Comparison of ENCODE assay signal across 8 mouse cellular contexts in genomic region chr6:84317026-84317425, GRCm38 (mm10).
DNase-seq lines count a peak whose midpoint lies in the region; ATAC-seq and TF ChIP-seq lines count a peak whose summit lies in the region.

No protein-coding gene starts in this region.

- 90% methylated on average over 1 of the region's 1 CpGs for WGBS in kidney, adult 2 months
- 85% methylated on average over 1 of the region's 1 CpGs for WGBS in kidney, embryonic 14.5 days

- ATAC-seq in kidney, embryonic 14.5 days (ENCODE audit: low FRiP score, low TSS enrichment) = no peak
- no peak for ATAC-seq in frontal cortex, adult (ENCODE audit: low TSS enrichment)

- H3K4me3 ChIP-seq in kidney, adult 2 months (ENCODE audit: insufficient read depth, low read depth, low read length) = no peak overlapping the region
- no peak overlapping the region for H3K4me3 ChIP-seq in kidney, embryonic 14.5 days (ENCODE audit: low read length)
- H3K4me3 ChIP-seq in CH12.LX (replicated peaks in 1 of 3; ENCODE audit: low read depth in 2 of 3, low read length in 2 of 3, poor library complexity in 1 of 3) = no peak overlapping the region

- H3K4me2 ChIP-seq in kidney, embryonic 14.5 days (replicated peaks; ENCODE audit: low read depth, low read length) = no peak overlapping the region
- no peak overlapping the region for H3K4me2 ChIP-seq in CH12.LX (ENCODE audit: insufficient read depth, low read depth, poor library complexity, severe bottlenecking)

- peak; percentile 33 for DNase-seq in kidney, adult 2 months
- peak; percentile 20 for DNase-seq in CH12.LX (ENCODE audit: extremely low read depth)
- DNase-seq in adrenal gland, adult 18-20 months (ENCODE audit: low spot score in 2 of 2) = peak; percentile 31
- peak; percentile 26 for DNase-seq in kidney, postnatal 14 days
- DNase-seq in testis, postnatal 14 days (ENCODE audit: low spot score) = no peak
- DNase-seq in gastrocnemius, postnatal 14 days = no peak

- TF ChIP-seq RAD21 in CH12.LX (IDR thresholded peaks at IDR 0.05; ENCODE audit: low read depth, low read length) = peak; percentile 34

- intact Hi-C loops in gastrocnemius, postnatal 14 days (cut with DNase I; ENCODE audit: low total_unique reads) = loop anchor here (5.0 kb wide), 1 partner anchor 220 kb away; no protein-coding TSS in a partner anchor

- no peaks in the 10 kb centered on the region for H3K4me1 ChIP-seq in kidney, adult 2 months (ENCODE audit: control insufficient read depth, insufficient read depth, low read length)
- H3K4me1 ChIP-seq in kidney, embryonic 14.5 days (ENCODE audit: control insufficient read depth, insufficient read depth, low read length) = no peaks in the 10 kb centered on the region
- no peaks in the 10 kb centered on the region for H3K4me1 ChIP-seq in CH12.LX (ENCODE audit: control insufficient read depth in 1 of 2, insufficient read depth in 2 of 2)

- H3K27ac ChIP-seq in kidney, adult 2 months (ENCODE audit: insufficient read depth, low read depth, low read length) = no peak overlapping the region
- no peak overlapping the region for H3K27ac ChIP-seq in kidney, embryonic 14.5 days (ENCODE audit: low read depth, low read length)
- no peak overlapping the region for H3K27ac ChIP-seq in CH12.LX (ENCODE audit: insufficient read depth, low read depth)

- no peak for TF ChIP-seq POLR2A in kidney, adult 2 months (IDR thresholded peaks at IDR 0.05; ENCODE audit: low read depth, low read length)
- no peak for TF ChIP-seq POLR2A in CH12.LX (IDR thresholded peaks at IDR 0.05; ENCODE audit: low read depth, low read length)

- H3K9me3 ChIP-seq in kidney, embryonic 14.5 days (ENCODE audit: control insufficient read depth, low read length) = no peaks in the 10 kb centered on the region
- no peaks in the 10 kb centered on the region for H3K9me3 ChIP-seq in CH12.LX (replicated peaks; ENCODE audit: low read length)

- H3K36me3 ChIP-seq in kidney, adult 2 months (ENCODE audit: control insufficient read depth, insufficient read depth, low read length) = no peaks in the 10 kb centered on the region
- no peaks in the 10 kb centered on the region for H3K36me3 ChIP-seq in kidney, embryonic 14.5 days (ENCODE audit: control insufficient read depth, insufficient read depth, low read length)
- no peaks in the 10 kb centered on the region for H3K36me3 ChIP-seq in CH12.LX (replicated peaks in 1 of 2; ENCODE audit: control insufficient read depth in 1 of 2, insufficient read depth in 1 of 2, low read length in 1 of 2)

- no peak for TF ChIP-seq EP300 in CH12.LX (IDR thresholded peaks at IDR 0.05; ENCODE audit: low read length)

- peak; percentile 58 for TF ChIP-seq CTCF in kidney, adult 2 months (conservative IDR thresholded peaks at IDR 0.05; ENCODE audit: insufficient read depth, insufficient read length, low read depth, low read length)
- TF ChIP-seq CTCF in CH12.LX (conservative IDR thresholded peaks at IDR 0.05 in 1 of 2, IDR thresholded peaks at IDR 0.05 in 1 of 2; ENCODE audit: low read depth in 2 of 2, low read length in 2 of 2) = peak; percentile 42 to 70; a peak in 3 of 4 replicates

- H3K27me3 ChIP-seq in kidney, adult 2 months (replicated peaks; ENCODE audit: control insufficient read depth, insufficient read depth, low read length) = no peaks in the 10 kb centered on the region; the same call in 1 of the 2 replicates
- no peaks in the 10 kb centered on the region for H3K27me3 ChIP-seq in kidney, embryonic 14.5 days (ENCODE audit: control insufficient read depth, insufficient read depth, low read length)
- peaks cover 90% of the 10 kb centered on the region for H3K27me3 ChIP-seq in CH12.LX (replicated peaks)

- H3K9ac ChIP-seq in kidney, embryonic 14.5 days (ENCODE audit: low read depth, low read length) = no peak overlapping the region
- H3K9ac ChIP-seq in CH12.LX (ENCODE audit: insufficient read depth, low read depth) = no peak overlapping the region

- dilution Hi-C loops in CH12.LX (cut with MboI; ENCODE audit: extremely low pct_ligation_motif_present, extremely low pct_unique_long_range_greater_than_20kb, low sequenced_read_pairs) = no loop called here

- in situ Hi-C loops in CH12.LX (cut with MboI; ENCODE audit: low pct_ligation_motif_present, low pct_unique_long_range_greater_than_20kb, low sequenced_read_pairs) = no loop called here

- H3K79me2 ChIP-seq in CH12.LX (replicated peaks; ENCODE audit: control insufficient read depth, extremely low read depth, insufficient read depth, poor library complexity, severe bottlenecking) = no peaks in the 10 kb centered on the region

TF ChIP-seq in CH12.LX, 34 proteins besides CTCF, POLR2A, EP300 and RAD21:
- TF ChIP-seq SMC3 (IDR thresholded peaks at IDR 0.05; ENCODE audit: low read depth, low read length) = peak; percentile 78
- TF ChIP-seq CHD2 (IDR thresholded peaks at IDR 0.05; ENCODE audit: low read length) = no peak
- no peak for TF ChIP-seq SIN3A (IDR thresholded peaks at IDR 0.05; ENCODE audit: low read length)
- TF ChIP-seq MXI1 (IDR thresholded peaks at IDR 0.05; ENCODE audit: low read depth, low read length) = no peak

Comparison
In these comparisons a context has a peak if more than half of its experiments do, and no peak if none do; other contexts are left out.
1. DNase-seq: peak in kidney, adult 2 months (single experiment), CH12.LX (single experiment), adrenal gland, adult 18-20 months (2 of 2) and kidney, postnatal 14 days (single experiment); none in testis, postnatal 14 days (single experiment) and gastrocnemius, postnatal 14 days (single experiment).